Mouse (Mus musculus) Patski (cell line): Measurements from ENCODE around the gene Cpm. TPM values are rescaled to one million over a fixed set of nuclear protein-coding genes. Genes with fewer than 3 reads are reported as not detected.

Experiments
- ATAC-seq: fragments of 100-300 bp; one replicate; pipeline ENCODE4 v1.8.0; 2021
- CTCF ChIA-PET: fragments of 350-600 bp; sonication (Branson Sonifier 250); formaldehyde crosslinking; loops from one replicate; lab custom pipeline; 2022; ENCODE audit warnings: inconsistent platforms; lab: Charles Lee
- POLR2A ChIA-PET: fragments of 350-600 bp; sonication (Branson Sonifier 250); formaldehyde crosslinking; loops from one replicate; lab custom pipeline; 2022; ENCODE audit warnings: antibody characterized with exemption, inconsistent platforms; lab: Charles Lee
- DNase-seq: peaks from one replicate; pipeline ENCODE4 v3.0.0-alpha.2; 2011; ENCODE audit warnings: low read depth, low spot score
- H3K27me3 ChIP-seq: fragments of 371-371 bp; one replicate; pipeline ENCODE4 v1.5.1; 2021
- CTCF ChIP-seq: fragments of 100-300 bp; IDR thresholded peaks from one replicate; pipeline ENCODE4 v1.5.1; 2021
- in situ Hi-C: fragments of 300-500 bp; cut with MboI; formaldehyde crosslinking; loops from 3 replicates; pipeline ENCODE4 v1.11.1; 2018; ENCODE audit warnings: low pct_unique_long_range_greater_than_20kb, mixed read lengths
- polyA plus RNA-seq: library from polyadenylated mRNA; unstranded; gene quantifications from one replicate; pipeline ENCODE4 v1.2.3, GENCODE M21; 2021

Cpm gene
- polyA plus RNA-seq, 1 experiment from 2014 or later = 1.4 TPM

- CTCF ChIA-PET = no interaction called here
- H3K27me3 ChIP-seq = no peaks in the 10 kb centered on the region
- ATAC-seq (no peak), DNase-seq (no peak)
- TF ChIP-seq CTCF = no peak
- in situ Hi-C loops = loop anchor here (25.0 kb wide), 1 partner anchor 412 kb away; no protein-coding TSS in a partner anchor
- POLR2A ChIA-PET = no interaction called here
These were observed 44.6 kb downstream of the Cpm start for GRCm38 (mm10) chr10:117673913-117674312.

GRCm38 (mm10) chr10:117674359-117675019 is 45.2 kb downstream of the Cpm start:
- DNase-seq (no peak), ATAC-seq (no peak)
- POLR2A ChIA-PET = no interaction called here
- CTCF ChIA-PET = no interaction called here
- H3K27me3 ChIP-seq = no peaks in the 10 kb centered on the region
- in situ Hi-C loops = loop anchor here (5.0 to 25.0 kb wide), 3 partner anchors 157 to 412 kb away; no protein-coding TSS in a partner anchor
- TF ChIP-seq CTCF = no peak

DNA sequence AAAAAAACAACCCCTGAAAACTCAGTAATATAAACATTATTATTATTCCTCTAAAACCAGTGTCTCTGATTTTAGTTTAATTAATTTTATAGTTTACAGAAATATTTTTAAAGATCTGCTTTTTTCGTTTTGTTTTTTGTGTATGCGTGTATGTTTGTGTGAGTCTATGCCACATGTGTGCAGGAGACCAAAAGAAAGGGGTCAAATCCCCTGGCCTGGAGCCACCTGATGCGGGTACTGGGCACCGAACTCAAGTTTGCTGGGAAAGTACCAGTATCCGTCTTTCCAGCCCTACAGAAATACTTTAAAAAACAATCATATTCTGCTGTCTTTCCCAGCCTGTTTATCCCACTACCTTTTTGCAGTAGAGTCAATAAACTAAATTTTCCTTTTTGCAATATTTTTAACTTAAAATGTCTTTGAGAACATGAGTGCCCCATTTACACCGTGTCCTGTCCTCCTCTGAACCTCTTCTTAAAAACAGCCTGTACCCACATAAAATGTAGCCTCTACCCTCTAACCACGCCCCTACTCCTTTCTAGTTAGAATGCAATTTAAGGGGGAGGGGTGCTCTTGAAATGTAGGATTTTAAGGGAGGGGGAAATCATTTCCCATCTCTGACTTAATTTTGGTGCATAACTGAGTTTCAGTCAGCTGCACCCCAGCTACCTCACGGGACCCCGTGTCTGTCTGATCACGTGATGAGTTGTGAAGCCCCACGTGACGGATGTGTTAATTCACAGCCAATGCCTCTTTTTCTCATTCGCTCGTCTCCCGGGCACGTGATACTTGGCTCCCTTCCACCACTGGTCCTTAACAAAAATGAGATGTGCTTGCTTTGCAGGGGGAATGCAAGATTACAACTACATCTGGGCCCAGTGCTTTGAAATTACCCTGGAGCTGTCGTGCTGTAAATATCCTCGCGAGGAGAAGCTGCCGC is 46.1 kb downstream of the Cpm start:
- CTCF ChIA-PET = no interaction called here
- no peaks in the 10 kb centered on the region for H3K27me3 ChIP-seq
- no peak for TF ChIP-seq CTCF
- ATAC-seq = no peak
- in situ Hi-C loops = loop anchor here (5.0 kb wide), 2 partner anchors 158 to 218 kb away; no protein-coding TSS in a partner anchor
- no peak for DNase-seq
- POLR2A ChIA-PET = no interaction called here

GRCm38 (mm10) chr10:117676036-117676643 is 46.8 kb downstream of the Cpm start:
- no peaks in the 10 kb centered on the region for H3K27me3 ChIP-seq
- ChIA-PET CTCF (no interaction called here), POLR2A (no interaction called here)
- no peak for DNase-seq
- in situ Hi-C loops = loop anchor here (5.0 kb wide), 2 partner anchors 159 to 219 kb away; no protein-coding TSS in a partner anchor
- no peak for TF ChIP-seq CTCF
- no peak for ATAC-seq

GRCm38 (mm10) chr10:117676644-117677313 is 47.5 kb downstream of the Cpm start:
- DNase-seq (no peak), ATAC-seq (no peak)
- POLR2A ChIA-PET = no interaction called here
- peak; percentile 50 for TF ChIP-seq CTCF
- CTCF ChIA-PET = no interaction called here
- in situ Hi-C loops = loop anchor here (5.0 kb wide), 2 partner anchors 159 to 219 kb away; no protein-coding TSS in a partner anchor
- H3K27me3 ChIP-seq = no peaks in the 10 kb centered on the region

- TF ChIP-seq CTCF = no peak
- POLR2A ChIA-PET = no interaction called here
These were observed 48.4 kb downstream of the Cpm start for GRCm38 (mm10) chr10:117677494-117678236.

DNA sequence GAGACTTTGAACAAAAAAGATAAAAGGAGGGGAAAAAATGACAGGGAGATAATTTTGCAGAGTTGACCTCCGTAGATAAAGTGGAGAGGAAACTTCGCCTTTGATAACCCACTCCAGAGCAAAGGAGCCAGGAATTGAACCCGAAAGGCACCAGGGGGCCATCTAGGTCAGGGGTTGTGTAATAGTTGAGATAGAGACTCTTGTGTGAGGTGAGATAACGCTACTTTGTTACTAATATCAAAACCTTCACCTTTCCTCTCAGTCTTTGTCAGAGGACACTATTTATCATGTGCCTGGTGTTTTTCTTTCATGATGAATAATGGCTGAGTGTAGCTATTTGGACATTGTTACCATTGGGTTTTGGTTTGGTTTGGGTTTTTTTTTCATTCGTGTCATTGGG is 49.1 kb downstream of the Cpm start:
- ChIA-PET POLR2A (no interaction called here), CTCF (interaction anchor here (0.6 kb wide), 1 partner anchor 8 kb away, joined by 3 read pairs; no protein-coding TSS in a partner anchor)
- ATAC-seq (no peak), DNase-seq (no peak)
- TF ChIP-seq CTCF = no peak
- H3K27me3 ChIP-seq = no peaks in the 10 kb centered on the region
- in situ Hi-C loops = loop anchor here (5.0 kb wide), 2 partner anchors 161 to 221 kb away; no protein-coding TSS in a partner anchor

More at GRCm38 (mm10) chr10:117677494-117678236, 48.4 kb downstream of the Cpm start:
- in situ Hi-C loops = loop anchor here (5.0 kb wide), 2 partner anchors 160 to 220 kb away; no protein-coding TSS in a partner anchor
- DNase-seq = no peak
- H3K27me3 ChIP-seq = no peaks in the 10 kb centered on the region
- peak; percentile 89 for ATAC-seq
- CTCF ChIA-PET = interaction anchor here (0.6 kb wide), 1 partner anchor 162 kb away, joined by 3 read pairs; no protein-coding TSS in a partner anchor

- no peak for TF ChIP-seq CTCF
- POLR2A ChIA-PET = no interaction called here
- CTCF ChIA-PET = interaction anchor here (0.6 to 1.2 kb wide), 2 partner anchors 9 to 14 kb away, joined by 3 to 4 read pairs; no protein-coding TSS in a partner anchor
- no peak for ATAC-seq
- H3K27me3 ChIP-seq = no peaks in the 10 kb centered on the region
- DNase-seq = no peak
- in situ Hi-C loops = loop anchor here (5.0 kb wide), 2 partner anchors 162 to 222 kb away; no protein-coding TSS in a partner anchor
These were observed 49.9 kb downstream of the Cpm start for GRCm38 (mm10) chr10:117679029-117679686.
